Mouse (Mus musculus): ENCODE measurements at regions not wholly inside any gene's neighbourhood (a gene's known extent, or its start where the extent isn't known, plus 50 kb on each side); places are given as distances from the start of the nearest gene placed in this dataset.
A peak's percentile ranks its signal among the peaks of the same experiment; 100 is the strongest.

DNA sequence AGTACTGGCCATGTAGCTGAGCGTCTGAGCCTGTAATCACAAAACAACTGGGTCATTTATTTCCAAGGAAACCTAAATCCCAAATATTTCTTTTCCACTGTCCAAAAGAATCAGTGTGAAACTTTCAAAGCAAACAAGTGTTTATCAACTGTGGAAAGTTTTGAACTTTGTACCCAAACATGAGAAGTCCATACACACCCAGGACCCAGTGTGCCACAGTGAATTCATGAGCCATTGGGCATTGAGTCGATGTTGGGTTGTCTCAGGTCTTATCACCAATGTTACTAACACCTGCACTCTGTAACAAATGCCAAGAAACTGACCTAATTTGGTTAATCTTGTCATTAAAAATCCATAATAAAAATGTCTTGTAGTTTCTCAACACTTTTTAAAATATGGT, 305.8 kb upstream of the Igfbp3 start:
- no peak for DNase-seq (ENCODE audit: low spot score in 2 of 2)

- no peak for DNase-seq (ENCODE audit: low spot score in 2 of 2)
These were observed 295.1 kb upstream of the Igfbp3 start for GRCm38 (mm10) chr11:7508861-7509260.

DNA sequence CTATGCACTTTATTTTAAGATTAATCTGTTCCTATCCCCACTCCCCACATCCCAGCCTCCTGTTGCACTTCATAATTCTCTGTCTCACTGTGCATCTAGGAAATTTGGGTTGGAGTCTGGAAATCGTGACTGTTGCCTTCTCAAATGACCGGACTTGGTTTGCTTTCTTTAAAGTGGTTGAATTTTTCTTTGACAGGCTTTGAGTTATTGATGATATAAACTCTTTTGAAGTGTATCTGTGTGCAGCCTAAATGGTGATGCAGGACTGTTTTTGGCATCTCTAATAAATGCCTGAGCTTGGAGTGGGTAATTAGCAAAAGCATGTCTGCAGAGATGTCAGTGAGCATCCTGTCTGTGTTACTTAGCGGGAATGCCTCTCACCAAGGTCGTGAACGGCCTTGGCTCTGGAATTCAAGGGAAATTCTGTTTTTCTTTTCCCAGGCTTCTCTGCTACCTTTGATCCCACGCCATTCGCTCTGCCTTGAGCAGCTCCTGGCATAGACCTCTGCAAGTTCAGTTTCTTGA, 292.8 kb upstream of the Igfbp3 start:
- no peak for DNase-seq (ENCODE audit: low spot score in 2 of 2)

GRCm38 (mm10) chr11:7504651-7505321, 291.1 kb upstream of the Igfbp3 start:
- DNase-seq (ENCODE audit: low spot score in 2 of 2) = peak; percentile 65 to 86

DNA sequence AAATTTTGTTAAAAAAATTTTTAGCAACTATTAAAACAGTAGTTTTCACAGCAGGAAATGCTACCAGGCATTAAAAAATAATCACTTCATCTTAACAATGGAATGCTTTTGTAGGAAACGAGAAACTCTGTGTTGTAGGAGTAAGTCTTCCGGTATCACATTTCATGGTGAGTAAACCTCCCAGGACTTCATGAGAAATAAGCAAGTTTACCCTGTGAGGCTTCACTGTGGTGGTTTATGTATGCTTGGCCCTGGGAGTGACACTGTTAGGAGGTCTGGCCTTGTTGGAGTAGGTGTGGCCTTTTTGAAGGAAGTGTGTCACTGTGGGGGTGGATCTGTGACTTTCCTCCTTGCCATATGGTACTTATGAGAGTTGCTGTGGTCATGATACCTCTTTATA, 289.0 kb upstream of the Igfbp3 start:
- no peak for DNase-seq (ENCODE audit: low spot score in 2 of 2)

DNA sequence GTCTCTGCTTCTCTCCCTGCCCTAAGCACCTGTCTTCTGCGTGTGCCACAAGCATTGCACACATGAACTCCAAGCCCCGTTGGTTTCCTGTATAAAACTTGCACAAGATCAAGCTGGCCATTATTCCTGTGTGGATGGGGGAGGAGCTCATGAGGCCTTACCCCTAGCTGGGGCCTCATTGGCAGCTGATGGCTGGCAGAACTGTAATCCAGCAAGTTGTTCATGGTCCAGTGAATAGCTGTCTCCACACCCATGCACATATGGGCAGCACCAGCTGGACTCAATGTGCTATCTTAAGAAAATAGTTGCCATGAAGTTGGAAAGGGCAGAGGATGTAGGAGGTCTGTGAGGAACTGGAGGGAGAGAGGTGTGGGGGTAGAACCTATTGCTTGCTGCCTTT, 288.3 kb upstream of the Igfbp3 start:
- no peak for DNase-seq (ENCODE audit: low spot score in 2 of 2)

- DNase-seq (ENCODE audit: low spot score in 2 of 2) = peak; percentile 39 to 67
These were observed 284.1 kb upstream of the Igfbp3 start for GRCm38 (mm10) chr11:7497803-7498202.

DNA sequence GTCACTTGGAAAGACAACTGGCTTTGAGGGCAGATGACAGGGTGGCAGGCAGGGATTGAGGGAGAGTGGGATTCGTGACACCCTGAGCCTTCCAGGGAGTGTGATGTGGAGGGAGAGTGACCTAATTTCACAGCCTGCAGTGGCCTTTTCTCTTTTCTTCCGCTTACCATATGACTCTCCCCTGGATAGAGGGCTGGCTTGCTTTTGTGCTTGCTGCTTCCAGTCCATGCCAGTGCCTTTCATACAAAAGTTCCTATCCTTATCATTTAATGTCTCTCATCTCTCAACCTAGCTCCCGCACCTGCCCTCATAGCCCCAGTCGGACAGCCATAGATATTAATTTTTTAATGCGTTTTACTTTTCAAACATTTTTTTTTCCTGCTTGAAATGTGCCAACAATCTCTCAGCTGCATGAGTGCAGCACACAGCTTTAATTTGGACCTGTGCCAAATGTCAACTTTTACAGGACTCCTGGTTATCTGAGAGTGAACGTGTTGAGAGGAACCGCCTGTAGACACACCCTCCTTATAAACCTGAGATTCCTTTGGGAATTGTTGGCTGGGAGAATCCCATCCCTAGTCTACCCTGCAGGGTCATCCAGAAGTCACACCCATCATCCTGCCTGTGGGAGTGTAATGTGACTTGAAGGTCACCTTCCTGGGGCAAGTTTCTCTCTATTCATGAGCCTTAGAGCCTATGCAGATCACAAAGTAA, 260.3 kb upstream of the Igfbp3 start:
- peak; percentile 7 to 38 for DNase-seq (ENCODE audit: low spot score in 2 of 2)

DNA sequence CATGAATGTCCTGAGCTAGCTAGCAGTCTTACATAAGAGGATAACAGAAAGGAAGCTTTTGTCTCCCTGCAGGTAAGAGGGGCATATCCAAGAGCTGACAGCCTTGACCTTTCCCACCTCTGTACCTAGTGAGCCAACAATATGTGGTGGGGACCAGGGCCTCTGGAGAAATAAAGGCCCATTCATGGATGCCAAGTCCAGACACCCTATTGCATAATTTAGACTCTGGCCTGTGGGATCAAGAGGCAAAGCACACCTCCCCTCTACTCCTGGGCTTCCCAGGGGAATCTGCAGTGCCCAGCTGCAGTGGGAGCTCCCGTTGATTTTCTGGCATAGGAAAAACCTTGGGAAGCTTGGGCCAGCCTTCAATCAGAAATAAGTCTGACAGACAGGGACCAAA, 251.8 kb upstream of the Igfbp3 start:
- no peak for DNase-seq (ENCODE audit: low spot score in 2 of 2)

GRCm38 (mm10) chr11:7461956-7462771, 248.4 kb upstream of the Igfbp3 start:
- no peak for DNase-seq (ENCODE audit: low spot score in 2 of 2)

- DNase-seq (ENCODE audit: low spot score in 2 of 2) = peak in 1 of 2 experiments; percentile 15
These were observed 238.0 kb upstream of the Igfbp3 start for GRCm38 (mm10) chr11:7451756-7452155.

DNA sequence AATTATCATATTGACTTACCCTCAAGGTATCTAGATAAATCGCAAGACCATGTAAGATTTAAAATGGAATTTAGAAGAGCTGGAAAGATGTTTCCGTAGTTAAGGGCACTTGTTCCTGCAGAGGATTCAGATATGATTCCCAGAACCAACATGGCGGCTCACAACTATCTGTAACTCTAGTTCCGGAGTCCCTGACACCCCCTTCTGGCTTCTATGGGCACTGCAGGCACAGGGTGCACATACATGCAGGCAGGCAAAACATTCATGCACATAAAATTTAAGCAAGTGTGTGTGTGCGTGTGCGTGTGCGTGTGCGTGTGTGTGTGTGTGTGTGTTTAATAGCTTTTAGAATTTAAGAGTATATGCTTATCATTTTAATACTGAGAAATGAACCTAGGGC, 230.8 kb upstream of the Igfbp3 start:
- no peak for DNase-seq (ENCODE audit: low spot score in 2 of 2)

DNA sequence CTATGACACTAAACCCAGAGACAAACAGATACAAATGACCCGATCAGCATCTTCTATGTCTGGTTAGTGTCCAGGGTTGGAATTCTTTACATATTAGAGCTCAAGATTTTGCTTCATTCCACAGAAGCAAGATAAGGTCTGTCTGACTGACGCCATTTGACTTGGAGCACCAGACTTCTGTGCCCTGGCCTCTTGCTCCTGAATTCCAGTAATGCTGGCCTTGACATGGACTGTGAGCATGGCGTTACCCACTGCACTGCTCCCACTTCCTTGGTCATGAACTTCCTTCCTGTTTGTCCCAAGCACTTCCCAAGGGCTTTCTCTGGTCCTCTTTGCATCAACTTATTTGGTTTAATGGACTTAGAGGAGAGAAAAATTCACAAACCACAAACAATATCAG, 225.6 kb upstream of the Igfbp3 start:
- no peak for DNase-seq (ENCODE audit: low spot score in 2 of 2)

- no peak for DNase-seq (ENCODE audit: low spot score in 2 of 2)
These were observed 220.9 kb upstream of the Igfbp3 start for GRCm38 (mm10) chr11:7434591-7434990.

- DNase-seq (ENCODE audit: low spot score in 2 of 2) = peak in 1 of 2 experiments; percentile 3
These were observed 214.0 kb upstream of the Igfbp3 start for GRCm38 (mm10) chr11:7427771-7428170.

- no peak for DNase-seq (ENCODE audit: low spot score in 2 of 2)
These were observed 211.5 kb upstream of the Igfbp3 start for GRCm38 (mm10) chr11:7425233-7425632.

DNA sequence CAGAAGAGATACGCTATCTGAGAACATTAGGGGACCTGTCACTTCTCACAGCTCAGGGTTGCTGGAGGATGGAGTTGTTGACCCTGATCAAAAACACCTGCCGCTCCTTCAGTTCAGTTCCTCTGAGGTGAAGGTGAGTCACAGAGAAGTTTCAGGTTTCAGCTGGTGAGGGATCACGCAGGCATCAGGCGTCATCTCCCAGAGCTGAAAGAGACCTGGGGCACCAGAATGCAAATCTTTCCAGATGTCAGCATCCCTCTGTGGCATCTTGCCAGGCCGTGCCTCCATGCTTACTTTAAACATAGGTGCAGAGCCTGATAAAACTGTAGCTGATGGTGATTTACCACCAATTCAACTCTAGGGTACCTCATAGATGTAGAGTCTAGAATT, 210.4 kb upstream of the Igfbp3 start:
- DNase-seq (ENCODE audit: low spot score in 2 of 2) = no peak

GRCm38 (mm10) chr11:7423276-7424081, 209.8 kb upstream of the Igfbp3 start:
- peak; percentile 61 to 74 for DNase-seq (ENCODE audit: low spot score in 2 of 2)

- no peak for DNase-seq (ENCODE audit: low spot score in 2 of 2)
These were observed 198.9 kb upstream of the Igfbp3 start for GRCm38 (mm10) chr11:7412631-7413030.

DNA sequence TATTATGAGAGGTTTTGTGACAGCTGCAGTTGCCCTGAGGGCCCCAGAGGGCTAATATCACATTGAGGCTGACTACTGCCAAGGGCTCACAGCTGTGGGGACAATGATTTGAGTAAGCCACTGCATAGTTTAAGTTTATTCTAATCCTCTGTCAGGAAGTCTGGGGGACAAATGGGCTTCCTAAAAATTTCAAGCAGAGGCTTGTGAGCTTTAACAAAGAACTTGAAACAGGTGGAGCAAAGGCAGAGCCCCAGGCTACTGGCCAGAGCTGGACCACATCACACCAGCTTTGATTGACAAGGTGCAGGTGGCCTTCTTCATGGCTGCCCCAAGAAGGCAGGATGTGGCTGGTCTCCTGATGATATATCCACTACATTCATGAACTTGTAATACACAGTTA, 195.3 kb upstream of the Igfbp3 start:
- DNase-seq (ENCODE audit: low spot score in 2 of 2) = no peak

GRCm38 (mm10) chr11:7404666-7405065, 190.9 kb upstream of the Igfbp3 start:
- DNase-seq (ENCODE audit: low spot score in 2 of 2) = no peak

GRCm38 (mm10) chr11:7371835-7372234, 158.1 kb upstream of the Igfbp3 start:
- no peak for DNase-seq (ENCODE audit: low spot score in 2 of 2)

All from heart, adult 9 months (tissue).